Mouse (Mus musculus): ENCODE data around the gene Gm156. TPM values are rescaled to one million over a fixed set of nuclear protein-coding genes. Genes with fewer than 3 reads are reported as not detected.
"Not testable (repeated sequence)": the region's sequence is repeated elsewhere in the genome, so short reads cannot be mapped to it uniquely, and the experiment has no call there.

The Gm156 gene
- polyA plus RNA-seq (2012; rRNA removed) = not detected in 2 replicates

DNA sequence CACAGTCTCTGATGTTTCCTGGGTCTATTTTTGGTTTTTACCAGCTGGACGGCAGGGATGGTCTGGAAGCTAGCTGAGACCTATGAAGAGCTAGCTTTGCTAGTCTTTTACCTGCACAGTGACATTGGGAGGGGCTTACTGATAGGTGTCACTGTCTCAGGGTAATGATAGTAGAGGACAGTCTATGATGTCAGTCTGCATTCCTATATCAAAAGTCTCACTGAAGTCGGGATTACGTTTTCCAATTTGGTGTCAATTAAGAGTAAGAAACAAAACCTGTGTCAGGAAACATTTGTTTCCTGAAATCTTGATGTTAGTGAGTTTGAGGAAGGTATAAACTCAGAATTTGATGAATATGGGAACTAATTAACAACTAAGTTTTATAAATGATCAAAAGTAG lies at the start of gene Gm156:
Gm156 (minus strand) TSS at position 101 of the 400 bp plus-strand sequence.
- not testable (repeated sequence) for DNase-seq (ENCODE audit: low read depth)

GRCm38 (mm10) chr6:129825559-129825958 lies 41.5 kb upstream of the Gm156 start:
- DNase-seq (ENCODE audit: low read depth) = no peak

GRCm38 (mm10) chr6:129824004-129824403 lies 39.9 kb upstream of the Gm156 start:
- no peak for DNase-seq (ENCODE audit: low read depth)

GRCm38 (mm10) chr6:129817731-129818130 lies 33.7 kb upstream of the Gm156 start:
- no peak for DNase-seq (ENCODE audit: low read depth)

DNA sequence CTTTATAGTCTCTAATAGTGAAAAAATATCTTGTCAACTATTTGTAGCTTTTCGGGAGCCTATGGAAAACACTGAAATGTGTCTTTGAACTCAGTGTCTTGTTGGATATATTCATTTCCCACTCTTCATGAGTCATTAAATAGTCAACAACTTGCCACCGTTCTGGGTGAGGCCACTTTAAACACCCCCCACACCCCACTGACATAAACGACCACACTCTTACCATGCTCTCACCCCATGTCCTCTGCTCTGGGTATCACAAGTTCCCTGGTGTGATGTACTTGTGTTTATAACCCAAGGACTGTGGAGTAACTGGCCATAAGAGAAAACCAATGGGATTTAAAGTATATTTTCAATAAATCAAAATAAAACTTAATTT lies 36.4 kb downstream of the Gm156 start:
- DNase-seq (ENCODE audit: low read depth) = no peak

DNA sequence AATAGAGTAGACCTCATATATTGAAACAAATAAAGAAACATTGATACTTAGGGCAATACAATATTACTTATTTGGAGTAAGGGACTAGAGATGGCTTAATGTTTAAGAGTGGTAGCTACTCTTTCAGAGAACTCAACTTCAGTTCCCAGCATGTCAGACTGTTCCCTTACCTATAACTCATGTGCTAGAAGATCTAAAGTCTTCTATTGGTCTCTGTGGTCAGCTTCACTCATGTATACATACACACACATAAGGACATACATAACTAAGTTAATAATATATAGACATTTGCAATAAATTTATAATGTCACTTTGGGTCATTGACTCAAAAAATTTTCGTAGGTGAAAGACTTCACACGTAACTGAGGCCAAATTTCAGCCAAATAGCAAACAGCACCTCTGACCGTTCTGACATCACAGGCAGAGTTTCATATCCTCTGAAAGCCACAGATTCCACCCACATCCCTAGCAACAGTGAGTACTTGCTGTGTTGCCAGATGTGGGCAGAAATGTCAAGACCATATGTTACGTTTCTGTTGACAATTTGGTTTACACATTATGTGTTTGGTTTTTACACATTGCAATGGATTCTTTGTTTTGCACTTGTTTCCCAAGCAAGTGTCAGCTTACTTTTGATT lies 36.9 kb downstream of the Gm156 start:
- no peak for DNase-seq (ENCODE audit: low read depth)

DNA sequence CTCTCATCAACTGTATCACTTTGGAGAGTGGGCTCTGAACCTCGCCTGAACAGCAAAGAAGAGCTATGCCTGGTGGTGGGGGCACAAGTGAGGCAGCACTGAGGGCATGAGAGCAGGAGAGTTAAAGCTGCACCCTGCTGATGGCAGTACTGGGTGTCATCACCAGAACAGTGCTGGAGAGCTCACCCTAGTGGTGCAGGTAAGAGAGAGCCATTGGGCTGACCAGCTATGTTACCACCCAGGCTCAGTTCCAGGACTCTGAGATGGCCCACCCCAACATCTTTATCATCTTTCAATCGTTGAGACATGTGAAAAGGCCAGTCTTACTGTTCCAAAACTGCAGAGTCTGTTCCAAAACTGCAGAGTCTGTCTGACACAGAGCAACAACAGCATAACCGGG lies 37.9 kb downstream of the Gm156 start:
- no peak for DNase-seq (ENCODE audit: low read depth)

DNA sequence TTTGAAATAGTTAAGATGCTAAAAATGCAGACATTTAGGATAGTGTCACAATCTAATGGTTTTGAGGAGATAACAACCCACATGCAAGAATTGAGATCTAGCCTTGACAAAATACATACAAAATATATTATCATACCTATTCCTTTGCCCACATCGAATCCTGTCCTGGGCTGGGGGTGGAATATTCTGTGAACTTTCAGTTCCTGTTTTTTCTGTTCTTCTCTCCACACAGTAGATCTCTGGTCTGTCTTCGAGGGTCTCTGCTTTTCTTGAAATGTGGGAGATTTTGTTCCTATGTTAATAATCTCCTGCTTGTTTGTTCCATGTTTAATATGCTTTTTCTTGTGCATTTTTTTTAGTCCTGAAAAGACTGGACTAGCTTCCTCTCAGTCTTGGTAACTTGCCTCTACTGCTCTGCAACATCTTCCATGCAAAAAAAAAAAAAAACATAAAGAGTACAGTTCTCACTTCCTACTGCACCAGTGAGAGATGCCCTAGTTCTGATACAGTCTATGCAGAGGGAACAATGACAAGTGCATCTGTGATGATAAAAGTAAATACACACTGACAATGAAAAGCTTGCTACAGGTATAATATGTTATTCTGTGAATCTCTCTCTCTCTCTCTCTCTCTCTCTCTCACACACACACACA lies 43.9 kb downstream of the Gm156 start, which contains the start of gene Klri2:
Klri2 (minus strand) TSS at position 416 of the 653 bp plus-strand sequence.
- no peak for DNase-seq (ENCODE audit: low read depth)

DNA sequence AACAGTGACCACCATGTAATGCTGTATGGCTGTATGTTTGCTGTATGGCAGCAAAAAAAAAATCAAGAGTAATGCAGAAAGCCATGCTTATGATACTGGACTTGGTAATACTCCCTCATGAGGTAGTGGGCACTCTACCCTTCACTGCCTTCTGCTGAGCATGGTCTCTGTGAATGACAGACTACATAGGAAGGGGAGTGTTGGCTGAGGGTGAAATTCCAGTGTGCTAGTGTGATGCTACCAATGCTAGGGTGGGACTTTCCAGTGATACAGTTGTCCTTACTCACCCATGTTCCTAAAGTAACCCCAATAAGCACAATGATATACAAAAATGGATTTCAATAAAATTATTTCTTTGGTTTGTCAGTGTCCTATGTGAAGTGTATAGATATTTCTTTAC lies 47.7 kb downstream of the Gm156 start:
- no peak for DNase-seq (ENCODE audit: low read depth)

- no peak for DNase-seq (ENCODE audit: low read depth)
Observed at GRCm38 (mm10) chr6:129727237-129727636, 56.8 kb downstream of the Gm156 start.

- no peak for DNase-seq (ENCODE audit: low read depth)
Observed at GRCm38 (mm10) chr6:129721390-129721789, 62.7 kb downstream of the Gm156 start.

GRCm38 (mm10) chr6:129720487-129720886 lies 63.6 kb downstream of the Gm156 start:
- DNase-seq (ENCODE audit: low read depth) = no peak

GRCm38 (mm10) chr6:129717032-129717431 lies 67.0 kb downstream of the Gm156 start, which contains the start of gene Klri1:
Gene Klri1, minus strand, starts transcription at chr6:129717132.
- DNase-seq (ENCODE audit: low read depth) = no peak

Other genes starting within 250 kb of the Gm156 start
- 0.18 and 0.20 TPM in 2 replicates for gene Klre1, start 206.4 kb downstream of the Gm156 start, polyA plus RNA-seq (2012; rRNA removed)
- gene Klrd1, start 192.5 kb downstream of the Gm156 start, polyA plus RNA-seq (2012; rRNA removed) = 0.16 and 0.37 TPM in 2 replicates
- 0.47 and 0.58 TPM in 2 replicates for gene Klrk1, start 160.4 kb downstream of the Gm156 start, polyA plus RNA-seq (2012; rRNA removed)
- gene Klrc3, start 140.9 kb downstream of the Gm156 start, polyA plus RNA-seq (2012; rRNA removed) = 0.34 TPM in 1 of 2 replicates, not detected in the other
- gene Klrc2, start 123.6 kb downstream of the Gm156 start, polyA plus RNA-seq (2012; rRNA removed) = 0.16 TPM in 1 of 2 replicates, not detected in the other
- 0.43 and 0.55 TPM in 2 replicates for gene Klrc1, start 105.3 kb downstream of the Gm156 start, polyA plus RNA-seq (2012; rRNA removed)
- 0.15 TPM in 1 of 2 replicates, not detected in the other for gene Klri1, start 67.1 kb downstream of the Gm156 start, polyA plus RNA-seq (2012; rRNA removed)
- 0.08 TPM in 1 of 2 replicates, not detected in the other for gene Klri2, start 43.8 kb downstream of the Gm156 start, polyA plus RNA-seq (2012; rRNA removed)
- not detected in 2 replicates for gene Gm17631, start 78.4 kb upstream of the Gm156 start, polyA plus RNA-seq (2012; rRNA removed)
- 0.12 TPM in 1 of 2 replicates, not detected in the other for gene Klra17, start 92.4 kb upstream of the Gm156 start, polyA plus RNA-seq (2012; rRNA removed)
- gene Klra5, start 133.4 kb upstream of the Gm156 start, polyA plus RNA-seq (2012; rRNA removed) = not detected in 2 replicates
- not detected in 2 replicates for gene Klra6, start 242.7 kb upstream of the Gm156 start, polyA plus RNA-seq (2012; rRNA removed)